Mouse (Mus musculus) liver, embryonic 14.5 days (tissue): ENCODE data around the gene Rbm18.

ENCODE experiments used
- CTCF ChIP-seq: IDR thresholded peaks from 2 replicates; pipeline ENCODE4 v1.5.1; 2016; ENCODE audit warnings: antibody characterized with exemption, low read depth, control low read depth
- EP300 ChIP-seq: IDR thresholded peaks from 2 replicates; pipeline ENCODE4 v1.6.1; 2016; ENCODE audit warnings: antibody characterized with exemption, low read depth

DNA sequence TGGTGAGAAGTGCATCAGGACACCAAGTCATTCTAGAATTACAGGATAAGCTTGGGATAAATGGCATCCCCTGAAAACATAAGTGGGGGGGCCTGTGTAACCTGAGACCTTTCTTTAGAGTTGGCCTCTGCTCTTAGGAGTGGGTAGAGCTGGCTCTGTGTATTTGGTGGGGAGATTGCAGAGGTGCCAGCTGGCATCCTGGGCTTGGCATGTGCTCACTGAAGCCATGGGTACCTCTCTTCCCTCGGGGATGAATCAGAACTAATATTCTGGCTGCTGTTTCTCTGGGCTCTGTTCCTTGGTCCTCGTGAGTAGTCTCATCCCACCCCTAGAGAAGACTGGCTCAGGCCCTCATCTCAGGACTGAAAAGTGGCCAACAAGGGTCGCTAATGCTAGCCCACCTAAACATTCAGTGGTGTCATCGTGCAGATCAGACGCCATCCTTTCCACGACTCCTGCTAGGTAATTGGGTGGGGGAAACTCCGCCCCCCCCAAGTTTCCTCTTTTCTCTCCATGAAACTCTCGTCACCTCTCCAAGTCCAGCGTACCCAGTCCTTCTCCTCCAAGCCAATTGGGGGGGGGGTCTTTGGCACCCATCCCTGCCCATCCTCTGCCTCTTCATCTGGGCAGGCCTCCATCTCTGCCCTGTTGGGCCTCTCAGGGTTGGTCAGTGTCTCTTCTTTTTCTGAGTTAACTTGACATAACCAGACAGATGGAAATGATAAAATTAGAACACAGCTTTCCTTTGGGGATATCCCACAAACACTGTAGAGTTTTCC is 53.6 kb downstream of the Rbm18 start:
- TF ChIP-seq CTCF (no peak), EP300 (no peak)
